Mouse (Mus musculus) forebrain, embryonic 10.5 days (tissue): ENCODE results near the gene Aldh18a1. TPM values are rescaled to one million over a fixed set of nuclear protein-coding genes. Genes with fewer than 3 reads are reported as not detected.

Source experiments
- DNase-seq: peaks from one replicate; pipeline ENCODE4 v3.0.0-alpha.2; 2017; ENCODE audit warnings: low spot score; ENCODE audit errors: extremely low spot score
- H3K27ac ChIP-seq: fragments of 300-500 bp; sonication (generic); 2 replicates; pipeline ENCODE4 v1.5.1; 2016; ENCODE audit warnings: mild to moderate bottlenecking
- H3K27me3 ChIP-seq: fragments of 300-500 bp; sonication (generic); 2 replicates; pipeline ENCODE4 v1.6.1; 2016; ENCODE audit warnings: mild to moderate bottlenecking; ENCODE audit not compliant: poor library complexity, severe bottlenecking
- H3K36me3 ChIP-seq: fragments of 300-500 bp; sonication (generic); replicated peaks from 2 replicates; pipeline ENCODE4 v1.6.1; 2016; ENCODE audit warnings: mild to moderate bottlenecking, moderate library complexity
- H3K4me1 ChIP-seq: fragments of 300-500 bp; sonication (generic); 2 replicates; pipeline ENCODE4 v1.6.1; 2016
- H3K4me3 ChIP-seq: fragments of 300-500 bp; sonication (generic); 2 replicates; pipeline ENCODE4 v1.5.1; 2016; ENCODE audit warnings: mild to moderate bottlenecking, moderate library complexity
- H3K9me3 ChIP-seq: fragments of 300-500 bp; sonication (generic); 2 replicates; pipeline ENCODE4 v1.6.1; 2016; ENCODE audit warnings: mild to moderate bottlenecking, moderate library complexity
- WGBS: fragments of 180-500 bp; shearing (Covaris S2); methylation state at CpG from one replicate; pipeline ENCODE4 v1.1.7; 2016; 5-methylcytosine and 5-hydroxymethylcytosine counted together
- polyA plus RNA-seq: library from polyadenylated mRNA; unstranded; fragments of >200 nt; fragmentation: Nextera tagmentation; extraction: Ambion mirVana; gene quantifications from 2 replicates; pipeline ENCODE4 v1.2.1, GENCODE M21; 2016

Gene Aldh18a1
- polyA plus RNA-seq, 1 experiment from 2014 or later = 114 TPM

DNA sequence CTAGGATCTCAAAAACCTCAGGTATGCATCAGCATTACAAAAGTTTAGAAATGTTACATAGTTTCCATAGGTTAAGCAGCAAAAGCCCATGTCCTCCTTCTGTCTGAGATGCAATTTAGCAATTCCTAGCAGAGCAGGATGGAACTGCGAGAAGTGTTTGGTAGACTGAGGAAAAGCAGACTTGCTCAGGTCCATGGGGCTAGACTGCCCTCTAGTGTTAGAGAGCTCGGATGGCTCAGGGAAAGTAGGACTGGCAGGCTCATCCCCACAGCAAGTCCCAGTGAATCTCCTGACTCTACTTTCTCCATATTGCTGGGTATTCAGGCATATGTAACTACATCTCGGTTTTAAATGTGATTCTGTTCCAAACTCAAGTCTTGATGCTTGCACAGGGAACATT, 43.4 kb downstream of the Aldh18a1 start:
- H3K4me1 ChIP-seq = peaks cover 12% of the 10 kb centered on the region
- H3K9me3 ChIP-seq = no peaks in the 10 kb centered on the region
- no peaks in the 10 kb centered on the region for H3K27me3 ChIP-seq
- H3K4me3 ChIP-seq = no peak overlapping the region
- H3K27ac ChIP-seq = no peak overlapping the region
- peak; percentile 47 for DNase-seq
- H3K36me3 ChIP-seq = peaks cover 3% of the 10 kb centered on the region; the same call in 1 of the 2 replicates
- 12% methylated on average over 3 of the region's 3 CpGs for WGBS

GRCm38 (mm10) chr19:40542776-40543175, 45.5 kb downstream of the Aldh18a1 start:
- H3K4me3 ChIP-seq = no peak overlapping the region

GRCm38 (mm10) chr19:40536526-40536925, 51.7 kb downstream of the Aldh18a1 start:
- 90% methylated on average over 6 of the region's 6 CpGs for WGBS
- Histone ChIP-seq H3K4me1 (no peaks in the 10 kb centered on the region), H3K36me3 (no peaks in the 10 kb centered on the region)

More at GRCm38 (mm10) chr19:40542776-40543175, 45.5 kb downstream of the Aldh18a1 start:
- Histone ChIP-seq H3K27me3 (no peaks in the 10 kb centered on the region), H3K9me3 (no peaks in the 10 kb centered on the region), H3K27ac (no peak overlapping the region), H3K4me1 (no peaks in the 10 kb centered on the region), H3K36me3 (no peaks in the 10 kb centered on the region)
- no peak for DNase-seq
- 89% methylated on average over 7 of the region's 7 CpGs for WGBS

GRCm38 (mm10) chr19:40532525-40532924, 55.7 kb downstream of the Aldh18a1 start:
- Histone ChIP-seq H3K27me3 (no peaks in the 10 kb centered on the region), H3K4me3 (no peak overlapping the region), H3K9me3 (no peaks in the 10 kb centered on the region), H3K27ac (no peak overlapping the region), H3K36me3 (no peaks in the 10 kb centered on the region), H3K4me1 (no peaks in the 10 kb centered on the region)
- DNase-seq = no peak
- 88% methylated on average over 5 of the region's 5 CpGs for WGBS

More at GRCm38 (mm10) chr19:40536526-40536925, 51.7 kb downstream of the Aldh18a1 start:
- Histone ChIP-seq H3K27me3 (no peaks in the 10 kb centered on the region), H3K4me3 (no peak overlapping the region), H3K27ac (no peak overlapping the region), H3K9me3 (no peaks in the 10 kb centered on the region)
- DNase-seq = no peak

DNA sequence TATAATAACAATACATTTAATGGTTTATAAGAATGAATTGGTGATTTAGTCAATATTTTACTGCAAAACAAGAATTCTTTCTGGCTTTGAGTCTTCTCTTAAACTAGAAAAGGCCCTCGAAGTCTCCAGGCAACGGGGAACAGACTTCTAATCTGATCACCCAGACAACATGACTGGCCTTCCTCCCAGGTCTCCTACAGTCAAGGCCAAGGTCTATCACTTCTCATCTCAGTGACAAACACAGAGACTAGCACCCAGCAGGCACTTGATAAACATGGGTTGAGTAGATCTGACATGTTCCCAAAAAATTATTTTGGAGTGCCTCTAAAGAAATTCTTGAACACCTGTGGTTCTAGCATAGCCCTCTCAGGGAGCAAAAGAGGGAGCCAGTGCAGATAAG, 57.9 kb downstream of the Aldh18a1 start:
- DNase-seq = no peak
- WGBS = 88% methylated on average over 2 of the region's 2 CpGs
- H3K36me3 ChIP-seq = no peaks in the 10 kb centered on the region
- H3K27me3 ChIP-seq = no peaks in the 10 kb centered on the region
- H3K4me1 ChIP-seq = no peaks in the 10 kb centered on the region
- H3K9me3 ChIP-seq = no peaks in the 10 kb centered on the region
- H3K4me3 ChIP-seq = no peak overlapping the region
- no peak overlapping the region for H3K27ac ChIP-seq

DNA sequence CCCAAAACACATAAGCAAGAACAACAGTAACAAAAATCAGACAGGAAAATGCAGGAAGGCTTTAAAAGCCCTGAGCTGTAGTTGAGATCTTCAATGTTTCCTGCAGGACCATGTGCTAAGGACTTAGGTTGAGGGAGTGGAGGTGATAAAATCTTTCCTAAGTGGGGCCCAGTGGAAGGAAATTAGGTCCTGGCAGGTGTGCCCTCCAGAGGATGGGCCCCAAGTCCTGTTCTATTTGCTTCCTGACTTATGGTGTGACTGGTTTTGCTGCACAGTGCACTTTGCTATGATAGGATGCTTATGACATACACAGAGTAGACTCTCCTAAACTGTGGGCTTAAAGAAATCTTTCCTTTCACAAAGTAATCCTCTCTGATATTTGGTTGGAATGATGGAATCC, 60.0 kb downstream of the Aldh18a1 start:
- no peaks in the 10 kb centered on the region for H3K9me3 ChIP-seq
- no peak overlapping the region for H3K27ac ChIP-seq
- H3K27me3 ChIP-seq = no peaks in the 10 kb centered on the region
- no peaks in the 10 kb centered on the region for H3K36me3 ChIP-seq
- H3K4me3 ChIP-seq = no peak overlapping the region
- DNase-seq = no peak
- H3K4me1 ChIP-seq = peaks cover 6% of the 10 kb centered on the region; the same call in 1 of the 2 replicates

DNA sequence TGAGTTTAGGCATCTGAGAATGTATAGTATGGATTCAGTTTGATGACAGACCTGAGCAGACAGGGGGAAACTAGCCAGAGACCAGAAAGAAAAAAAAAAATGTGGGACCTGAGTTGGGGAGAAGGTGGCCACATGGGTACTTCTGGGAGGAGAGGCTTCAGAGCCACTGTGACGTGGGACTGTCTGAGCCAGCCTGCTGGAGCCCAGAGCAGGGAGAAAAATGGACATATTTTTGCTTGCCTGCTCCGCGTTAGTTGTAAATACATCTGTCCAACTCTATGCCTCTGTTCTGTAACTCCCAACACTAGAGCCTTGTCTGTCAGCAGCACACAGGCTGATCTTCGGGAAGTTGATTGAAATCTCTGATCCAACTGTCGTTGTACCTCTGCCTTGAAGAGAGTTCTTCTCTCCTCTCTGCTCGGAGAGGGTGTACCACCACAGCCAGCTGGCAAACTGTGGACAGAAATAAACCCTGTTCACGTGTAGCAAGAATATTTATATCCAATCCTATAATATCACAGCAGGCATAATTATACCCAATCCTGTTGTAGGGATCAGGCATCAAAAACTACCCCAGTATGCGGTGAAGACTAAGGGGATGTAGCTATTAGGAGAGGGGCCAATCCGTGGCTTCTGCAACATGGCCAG, 61.8 kb downstream of the Aldh18a1 start:
- H3K27ac ChIP-seq = no peak overlapping the region
- no peaks in the 10 kb centered on the region for H3K36me3 ChIP-seq
- no peak for DNase-seq
- 85% methylated on average over 9 of the region's 9 CpGs for WGBS
- H3K9me3 ChIP-seq = no peaks in the 10 kb centered on the region
- H3K4me1 ChIP-seq = peaks cover 6% of the 10 kb centered on the region; the same call in 1 of the 2 replicates
- H3K27me3 ChIP-seq = no peaks in the 10 kb centered on the region
- H3K4me3 ChIP-seq = no peak overlapping the region

GRCm38 (mm10) chr19:40523431-40524005, 64.7 kb downstream of the Aldh18a1 start:
- no peaks in the 10 kb centered on the region for H3K27me3 ChIP-seq
- WGBS = 71% methylated on average over 8 of the region's 8 CpGs
- no peaks in the 10 kb centered on the region for H3K9me3 ChIP-seq
- H3K36me3 ChIP-seq = no peaks in the 10 kb centered on the region
- H3K27ac ChIP-seq = no peak overlapping the region
- H3K4me3 ChIP-seq = no peak overlapping the region
- no peak for DNase-seq
- H3K4me1 ChIP-seq = peaks cover 14% of the 10 kb centered on the region

- DNase-seq = no peak
- 90% methylated on average over 5 of the region's 5 CpGs for WGBS
- Histone ChIP-seq H3K9me3 (no peaks in the 10 kb centered on the region), H3K4me3 (no peak overlapping the region), H3K36me3 (no peaks in the 10 kb centered on the region), H3K4me1 (peaks cover 14% of the 10 kb centered on the region), H3K27me3 (no peaks in the 10 kb centered on the region), H3K27ac (no peak overlapping the region)
These were observed 67.9 kb downstream of the Aldh18a1 start for GRCm38 (mm10) chr19:40520403-40520802.

DNA sequence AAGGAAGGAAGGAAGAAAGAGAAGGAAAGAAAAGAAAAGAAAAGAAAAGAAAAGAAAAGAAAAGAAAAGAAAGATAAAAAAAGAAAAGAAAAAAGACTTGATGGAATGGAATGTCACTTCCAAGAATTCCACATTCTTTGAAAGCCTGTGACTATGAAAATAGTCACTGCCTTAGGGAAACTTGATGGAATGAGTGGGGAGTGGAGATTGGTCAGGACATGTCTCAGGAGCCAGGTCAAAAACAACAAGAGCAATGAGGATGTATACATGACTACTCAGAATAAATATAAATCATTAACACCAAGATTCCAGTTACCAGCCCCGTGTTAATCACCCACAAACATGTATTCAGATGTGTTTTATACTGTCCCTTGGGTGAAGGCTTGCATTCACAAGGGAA, 69.6 kb downstream of the Aldh18a1 start:
- Histone ChIP-seq H3K27me3 (no peaks in the 10 kb centered on the region), H3K27ac (no peak overlapping the region), H3K4me3 (no peak overlapping the region), H3K36me3 (no peaks in the 10 kb centered on the region), H3K9me3 (no peaks in the 10 kb centered on the region), H3K4me1 (peaks cover 13% of the 10 kb centered on the region)
- DNase-seq = no peak
- WGBS = 83% methylated on average over 1 of the region's 1 CpGs

DNA sequence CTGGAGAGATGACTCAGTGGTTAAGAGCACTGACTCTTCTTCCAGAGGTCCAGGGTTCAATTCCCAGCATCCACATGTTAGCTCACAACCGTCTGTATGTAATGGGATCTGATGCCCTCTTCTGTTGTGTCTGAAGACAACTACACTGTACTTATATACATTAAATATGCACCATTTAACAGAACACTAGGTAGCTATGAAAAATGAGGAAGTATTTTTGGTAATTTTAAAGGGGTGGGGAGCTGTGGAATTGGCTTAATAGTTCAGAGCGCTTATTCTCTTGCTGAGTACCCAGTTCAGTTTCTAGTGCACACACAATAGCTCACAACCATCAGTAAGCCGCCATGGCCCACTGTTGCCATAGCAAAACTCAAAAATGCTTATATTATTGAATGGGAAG, 72.7 kb downstream of the Aldh18a1 start:
- Histone ChIP-seq H3K27me3 (no peaks in the 10 kb centered on the region), H3K9me3 (no peaks in the 10 kb centered on the region), H3K36me3 (no peaks in the 10 kb centered on the region), H3K4me3 (no peak overlapping the region), H3K27ac (no peak overlapping the region), H3K4me1 (peaks cover 21% of the 10 kb centered on the region)
- DNase-seq = no peak
- 89% methylated on average over 3 of the region's 3 CpGs for WGBS

GRCm38 (mm10) chr19:40514376-40514775, 73.9 kb downstream of the Aldh18a1 start:
- Histone ChIP-seq H3K4me1 (peaks cover 19% of the 10 kb centered on the region), H3K36me3 (no peaks in the 10 kb centered on the region), H3K27me3 (no peaks in the 10 kb centered on the region), H3K27ac (no peak overlapping the region), H3K4me3 (no peak overlapping the region), H3K9me3 (no peaks in the 10 kb centered on the region)
- no peak for DNase-seq
- WGBS = 85% methylated on average over 7 of the region's 7 CpGs

DNA sequence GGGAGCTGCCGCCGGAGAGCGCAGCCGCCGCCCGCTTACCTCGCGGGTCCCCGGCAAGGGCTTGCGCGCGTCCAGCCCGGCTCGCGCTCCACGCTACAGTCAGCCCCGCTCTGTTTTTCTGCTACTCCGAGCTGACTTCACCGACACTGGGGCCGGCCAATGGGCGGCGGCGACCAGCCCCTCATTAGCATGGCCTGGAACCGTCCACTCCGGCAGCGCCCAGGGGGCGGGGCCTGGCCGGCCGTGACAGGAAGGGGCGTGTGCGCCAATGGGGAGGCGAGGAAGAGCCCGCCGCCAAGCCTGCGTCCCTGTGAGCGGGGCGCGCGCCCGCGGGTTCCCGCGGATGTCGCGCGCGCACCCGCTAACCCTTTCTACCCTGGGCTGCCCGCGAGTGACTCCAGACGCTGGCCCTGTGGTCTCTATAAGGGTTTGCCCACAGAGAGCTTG, 74.6 kb downstream of the Aldh18a1 start, which contains the start of gene Sorbs1:
Sorbs1 (minus strand) TSS at position 148 of the 447 bp plus-strand sequence.
- Histone ChIP-seq H3K4me1 (peaks cover 17% of the 10 kb centered on the region), H3K27ac (peak within 1 kb of the TSS; percentile 90), H3K4me3 (peak within 1 kb of the TSS; percentile 83), H3K9me3 (no peaks in the 10 kb centered on the region), H3K36me3 (no peaks in the 10 kb centered on the region), H3K27me3 (no peaks in the 10 kb centered on the region)
- peak; percentile 95 for DNase-seq
- WGBS = under 1% methylated on average over 51 of the region's 51 CpGs
